Mouse (Mus musculus) midbrain, embryonic 11.5 days (tissue): ENCODE results near the gene Tas2r137. TPM values are rescaled to one million over a fixed set of nuclear protein-coding genes. Genes with fewer than 3 reads are reported as not detected.

Experiments used
- ATAC-seq: fragments of 200-750 bp; cut with Nextera tagmentation; 2 replicates; pipeline ENCODE4 v1.8.0; 2017; ENCODE audit warnings: moderate TSS enrichment, moderate library complexity; ENCODE audit not compliant: low FRiP score
- DNase-seq: peaks from one replicate; pipeline ENCODE4 v3.0.0; 2015; ENCODE audit warnings: low spot score; ENCODE audit errors: missing footprints
- H3K27ac ChIP-seq: fragments of 300-500 bp; sonication (generic); 2 replicates; pipeline ENCODE4 v1.5.1; 2014; ENCODE audit warnings: low read depth, low read length
- H3K27me3 ChIP-seq: fragments of 300-500 bp; sonication (generic); 2 replicates; pipeline ENCODE4 v1.6.1; 2014; ENCODE audit warnings: mild to moderate bottlenecking, low read length, moderate library complexity, mixed read lengths; ENCODE audit not compliant: control insufficient read depth, insufficient read depth
- H3K36me3 ChIP-seq: fragments of 300-500 bp; sonication (generic); 2 replicates; pipeline ENCODE4 v1.6.1; 2014; ENCODE audit warnings: mild to moderate bottlenecking, low read length, moderate library complexity, mixed read lengths; ENCODE audit not compliant: control insufficient read depth, insufficient read depth
- H3K4me1 ChIP-seq: fragments of 300-500 bp; sonication (generic); 2 replicates; pipeline ENCODE4 v1.6.1; 2014; ENCODE audit warnings: low read length; ENCODE audit not compliant: control insufficient read depth, insufficient read depth
- H3K4me2 ChIP-seq: fragments of 300-500 bp; sonication (generic); 2 replicates; pipeline ENCODE4 v1.6.1; 2014; ENCODE audit warnings: mild to moderate bottlenecking, moderate library complexity
- H3K4me3 ChIP-seq: fragments of 300-500 bp; sonication (generic); 2 replicates; pipeline ENCODE4 v1.5.1; 2014; ENCODE audit warnings: low read depth, low read length
- H3K9ac ChIP-seq: fragments of 300-500 bp; sonication (generic); 2 replicates; pipeline ENCODE4 v1.6.1; 2014; ENCODE audit warnings: low read length
- H3K9me3 ChIP-seq: fragments of 300-500 bp; sonication (generic); 2 replicates; pipeline ENCODE4 v1.6.1; 2016; ENCODE audit warnings: low read length; ENCODE audit not compliant: control insufficient read depth
- WGBS: fragments of 180-500 bp; shearing (Covaris S2); extraction: QIAGEN DNeasy Blood & Tissue Kit; methylation state at CpG from one replicate; pipeline ENCODE4 v1.1.7; 2014; 5-methylcytosine and 5-hydroxymethylcytosine counted together
- polyA plus RNA-seq: library from polyadenylated mRNA; unstranded; fragments of >200 nt; fragmentation: Nextera tagmentation; extraction: Ambion mirVana; gene quantifications from 2 replicates; pipeline ENCODE4 v1.2.1, GENCODE M21; 2014

Tas2r137 gene
- polyA plus RNA-seq, result 0.36 TPM in 1 of 2 replicates, not detected in the other

DNA sequence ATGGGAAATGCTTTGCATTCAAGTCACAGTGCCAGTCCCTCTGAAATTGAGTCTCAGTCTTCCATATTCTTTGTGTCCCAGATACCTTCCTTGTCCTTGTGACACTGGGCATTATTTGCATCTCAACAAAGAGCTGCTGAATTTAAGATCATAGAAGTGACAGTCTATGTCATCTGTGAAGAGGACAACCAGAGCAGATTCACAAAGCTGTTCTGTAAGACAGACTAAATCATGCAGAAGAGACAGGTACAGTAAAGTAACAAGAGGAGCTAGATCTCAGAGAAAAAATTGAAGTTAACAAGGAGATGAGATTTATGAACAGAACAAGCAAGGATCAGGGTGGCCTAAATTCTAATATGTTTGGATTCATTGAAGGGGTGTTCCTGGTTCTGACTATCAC, at the start of gene Tas2r137:
TSS of gene Tas2r137 (plus strand) at position 301 of the 400 bp plus-strand sequence.
- H3K27ac ChIP-seq, result no peak within 1 kb of the TSS
- DNase-seq (no peak), ATAC-seq (no peak)
- no peak within 1 kb of the TSS for H3K9ac ChIP-seq
- no peak within 1 kb of the TSS for H3K4me2 ChIP-seq
- H3K27me3 ChIP-seq, result no peaks in the 10 kb centered on the region
- H3K4me1 ChIP-seq, result no peaks in the 10 kb centered on the region
- no peaks in the 10 kb centered on the region for H3K9me3 ChIP-seq
- H3K4me3 ChIP-seq, result no peak within 1 kb of the TSS
- no peaks in the 10 kb centered on the region for H3K36me3 ChIP-seq

DNA sequence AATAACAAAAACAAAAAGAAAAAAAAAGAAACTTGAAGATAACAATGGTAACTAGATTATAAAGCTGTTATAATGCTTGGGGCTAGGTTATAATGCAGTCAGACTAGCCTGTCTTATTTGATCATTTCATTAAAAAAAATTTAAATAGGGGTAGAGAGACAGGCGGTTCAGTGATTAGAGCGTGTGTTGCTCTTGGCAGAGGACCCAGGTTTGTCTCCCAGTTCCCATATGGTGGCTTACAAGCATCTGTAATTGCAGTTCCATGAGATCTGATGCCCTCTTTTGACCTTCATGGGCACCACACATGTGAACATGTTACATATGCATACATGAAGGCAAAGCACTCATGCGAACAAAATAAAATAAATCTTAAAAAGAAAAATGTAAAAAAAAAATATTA, 49.8 kb upstream of the Tas2r137 start:
- 90% methylated on average over 3 of the region's 3 CpGs for WGBS

DNA sequence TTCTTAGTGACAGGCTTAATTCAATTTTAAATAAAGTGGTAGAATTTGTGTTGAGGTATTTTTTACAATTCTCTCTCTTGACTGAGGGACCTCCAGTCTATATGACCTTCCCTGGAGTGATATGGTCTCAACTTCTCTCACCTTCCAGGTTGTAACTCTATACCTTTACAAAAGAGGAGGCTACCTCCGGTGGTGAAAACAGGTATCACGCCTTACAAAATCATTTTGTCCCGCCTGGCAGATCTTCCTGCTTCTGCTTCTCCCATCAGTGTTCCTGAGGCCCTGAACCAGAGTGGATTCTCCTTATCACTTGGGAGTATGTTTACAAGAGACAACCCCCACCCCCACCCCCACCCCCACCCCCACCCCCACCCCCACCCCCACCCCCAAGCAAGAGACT, 49.3 kb upstream of the Tas2r137 start:
- H3K4me2 ChIP-seq, result no peak overlapping the region
- H3K4me3 ChIP-seq, result no peak overlapping the region
- no peaks in the 10 kb centered on the region for H3K36me3 ChIP-seq
- ATAC-seq (no peak), DNase-seq (no peak)
- H3K27ac ChIP-seq, result no peak overlapping the region
- no peaks in the 10 kb centered on the region for H3K27me3 ChIP-seq
- no peaks in the 10 kb centered on the region for H3K9me3 ChIP-seq
- 44% methylated on average over 3 of the region's 3 CpGs for WGBS
- no peaks in the 10 kb centered on the region for H3K4me1 ChIP-seq
- H3K9ac ChIP-seq, result no peak overlapping the region

More for the DNA sequence above, 49.8 kb upstream of the Tas2r137 start:
- Histone ChIP-seq H3K36me3 (no peaks in the 10 kb centered on the region), H3K9me3 (no peaks in the 10 kb centered on the region), H3K4me1 (no peaks in the 10 kb centered on the region), H3K9ac (no peak overlapping the region), H3K4me2 (no peak overlapping the region), H3K27me3 (no peaks in the 10 kb centered on the region), H3K27ac (no peak overlapping the region), H3K4me3 (no peak overlapping the region)
- ATAC-seq (no peak), DNase-seq (no peak)

DNA sequence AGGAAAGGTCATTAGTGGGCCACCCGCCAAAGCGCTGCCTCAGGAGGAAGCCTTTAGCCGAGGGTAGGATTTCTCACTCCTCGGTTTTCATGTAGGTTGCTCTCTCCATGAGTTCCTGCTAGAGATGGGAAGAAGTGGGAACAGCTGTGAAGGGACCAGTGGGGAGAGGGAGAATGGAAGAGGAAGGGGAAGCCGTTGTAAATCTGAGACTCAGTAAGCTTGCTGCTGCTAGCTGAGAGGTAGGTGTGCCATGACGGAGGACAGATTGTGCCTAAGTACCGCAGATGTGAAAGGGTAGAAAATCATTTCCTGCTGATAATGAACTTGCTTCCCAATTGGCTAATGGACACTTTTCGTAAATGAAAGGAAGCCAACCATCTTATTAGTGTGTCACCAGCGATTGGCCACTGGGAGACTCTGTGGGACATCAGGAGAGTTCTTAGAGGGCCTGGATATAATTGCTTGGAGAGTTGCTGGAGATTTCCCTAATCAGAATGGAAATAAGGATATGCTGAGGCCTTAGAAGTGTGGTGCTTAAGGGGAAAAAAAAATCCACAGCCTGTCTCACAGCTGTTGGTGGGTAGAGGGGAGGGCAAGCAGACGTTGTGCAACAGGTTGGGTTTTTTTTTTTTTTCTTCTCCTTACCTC, 47.6 kb upstream of the Tas2r137 start:
- Histone ChIP-seq H3K4me1 (no peaks in the 10 kb centered on the region), H3K27ac (no peak overlapping the region), H3K9ac (no peak overlapping the region), H3K4me2 (no peak overlapping the region), H3K4me3 (no peak overlapping the region), H3K27me3 (no peaks in the 10 kb centered on the region), H3K36me3 (no peaks in the 10 kb centered on the region), H3K9me3 (no peaks in the 10 kb centered on the region)
- no peak for DNase-seq
- 48% methylated on average over 10 of the region's 10 CpGs for WGBS
- ATAC-seq, result no peak

DNA sequence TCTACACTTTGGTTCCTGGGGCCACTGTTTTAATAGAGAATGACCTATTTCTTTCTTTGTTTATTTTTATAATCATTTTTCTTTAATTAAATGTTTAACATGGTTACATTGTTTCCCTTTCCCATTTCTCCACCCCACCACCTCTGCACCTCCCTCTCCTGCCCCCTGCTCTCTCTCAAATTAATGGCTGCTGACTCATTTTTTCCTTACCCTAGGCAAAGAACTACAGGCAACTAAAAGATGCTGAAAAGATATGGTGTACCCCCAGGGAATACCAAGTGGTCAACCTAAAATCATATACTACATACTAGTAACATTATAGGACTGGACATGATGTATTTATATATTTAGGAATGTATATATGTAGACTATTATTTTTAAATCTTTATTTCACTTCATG, 42.4 kb upstream of the Tas2r137 start:
- no peak for DNase-seq
- H3K9me3 ChIP-seq, result no peaks in the 10 kb centered on the region

DNA sequence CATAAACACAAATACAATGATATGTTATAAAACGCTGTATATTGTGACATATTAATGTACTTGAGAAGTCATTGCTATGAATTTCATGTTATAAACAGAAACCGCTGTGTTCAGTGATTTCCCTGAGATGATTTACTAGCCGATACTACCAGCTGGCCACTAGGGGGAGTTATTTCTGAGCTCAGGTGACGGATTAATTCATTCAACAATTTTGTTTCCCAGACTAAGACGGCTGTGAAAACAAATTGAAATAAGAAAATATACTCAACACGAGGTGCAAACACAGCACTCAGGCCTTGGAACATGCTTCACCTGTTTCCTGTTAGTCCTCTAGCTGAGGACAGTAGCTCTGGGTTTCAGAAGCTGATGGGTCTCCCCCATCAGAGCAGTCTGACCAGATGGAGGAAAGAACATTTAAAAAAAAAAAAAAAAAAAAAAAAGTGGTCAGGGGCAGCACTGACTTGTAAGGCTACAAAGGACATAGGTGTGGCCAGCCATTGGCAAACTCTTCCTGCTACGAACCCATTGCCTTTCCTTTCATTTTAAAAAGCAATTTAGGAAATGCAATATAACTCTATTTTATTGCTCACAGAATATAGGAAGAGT, 36.5 kb upstream of the Tas2r137 start:
- ATAC-seq (no peak), DNase-seq (no peak)
- 22% methylated on average over 7 of the region's 7 CpGs for WGBS

More for the DNA sequence above, 42.4 kb upstream of the Tas2r137 start:
- Histone ChIP-seq H3K27ac (no peak overlapping the region), H3K4me3 (no peak overlapping the region), H3K9ac (no peak overlapping the region), H3K36me3 (no peaks in the 10 kb centered on the region), H3K4me2 (no peak overlapping the region), H3K27me3 (no peaks in the 10 kb centered on the region), H3K4me1 (no peaks in the 10 kb centered on the region)
- no peak for ATAC-seq

DNA sequence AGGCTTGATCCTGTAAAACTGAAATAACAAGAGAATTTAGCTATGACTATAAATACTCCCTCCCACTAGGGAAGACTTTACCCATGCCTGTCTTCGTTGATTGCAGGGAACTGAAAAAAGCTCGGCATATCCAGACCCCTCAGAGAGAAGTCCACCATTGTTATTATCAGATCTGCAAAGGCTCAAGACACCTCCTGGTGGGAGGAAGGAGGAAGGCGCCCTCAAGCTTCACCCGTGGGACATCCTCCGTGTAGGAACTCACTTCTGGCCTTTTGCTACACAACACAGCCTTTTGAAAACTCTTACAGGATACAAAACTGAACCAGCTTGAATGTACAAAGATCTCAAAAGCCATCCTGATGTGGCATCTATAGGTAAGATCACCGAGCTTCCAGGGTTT, 25.3 kb upstream of the Tas2r137 start:
- H3K9me3 ChIP-seq, result no peaks in the 10 kb centered on the region
- DNase-seq (no peak), ATAC-seq (no peak)
- H3K4me1 ChIP-seq, result no peaks in the 10 kb centered on the region
- no peak overlapping the region for H3K4me2 ChIP-seq
- no peak overlapping the region for H3K27ac ChIP-seq
- no peak overlapping the region for H3K4me3 ChIP-seq
- WGBS, result 50% methylated on average over 6 of the region's 6 CpGs
- H3K9ac ChIP-seq, result no peak overlapping the region
- H3K36me3 ChIP-seq, result no peaks in the 10 kb centered on the region
- no peaks in the 10 kb centered on the region for H3K27me3 ChIP-seq

More for the DNA sequence above, 36.5 kb upstream of the Tas2r137 start:
- H3K9me3 ChIP-seq, result no peaks in the 10 kb centered on the region
- H3K27ac ChIP-seq, result no peak overlapping the region
- H3K36me3 ChIP-seq, result no peaks in the 10 kb centered on the region
- H3K27me3 ChIP-seq, result no peaks in the 10 kb centered on the region
- H3K9ac ChIP-seq, result no peak overlapping the region
- no peaks in the 10 kb centered on the region for H3K4me1 ChIP-seq
- no peak overlapping the region for H3K4me2 ChIP-seq
- no peak overlapping the region for H3K4me3 ChIP-seq

DNA sequence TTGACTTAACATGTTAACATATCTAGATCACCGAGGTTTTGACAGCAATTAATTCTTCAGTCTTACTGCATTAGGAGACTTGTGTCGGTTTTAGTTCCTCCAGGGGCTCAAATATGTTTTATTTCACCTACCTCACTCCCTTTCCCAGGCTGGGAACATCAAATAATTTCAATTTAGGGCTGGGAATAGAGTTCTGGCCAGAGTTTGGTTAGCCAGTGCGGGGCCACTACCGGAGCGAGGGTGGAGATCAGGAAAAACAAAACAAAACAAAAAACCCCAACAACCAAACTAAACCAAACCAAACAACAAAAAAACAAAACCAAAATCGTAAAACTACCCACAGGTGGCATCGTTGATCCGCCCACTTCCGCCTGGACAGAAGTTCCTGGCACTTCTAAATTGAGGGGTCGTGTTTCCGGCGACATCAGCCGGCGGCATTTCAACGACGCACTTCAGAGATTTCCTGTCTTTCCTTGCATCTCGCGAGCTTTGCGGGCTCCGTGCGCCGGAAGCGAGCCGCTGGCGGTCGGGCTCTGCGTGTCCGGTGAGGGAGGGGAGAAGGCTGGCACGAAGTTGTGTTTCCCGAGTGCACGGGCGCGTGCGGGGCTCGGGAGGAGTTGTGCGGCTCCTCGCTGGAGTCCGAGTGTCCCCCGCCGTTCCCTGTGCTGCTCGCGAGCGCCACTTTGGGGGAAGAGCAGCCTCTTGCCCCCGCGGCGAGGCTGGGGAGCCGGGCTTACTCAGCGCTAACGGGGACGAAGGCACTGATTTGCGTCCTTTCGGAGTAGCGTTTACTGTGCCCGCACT, 19.9 kb upstream of the Tas2r137 start, which contains the start of gene Ssbp1:
TSS of gene Ssbp1 (plus strand) at position 437 of the 804 bp plus-strand sequence.
- H3K27me3 ChIP-seq, result no peaks in the 10 kb centered on the region
- under 1% methylated on average over 54 of the region's 54 CpGs for WGBS

DNA sequence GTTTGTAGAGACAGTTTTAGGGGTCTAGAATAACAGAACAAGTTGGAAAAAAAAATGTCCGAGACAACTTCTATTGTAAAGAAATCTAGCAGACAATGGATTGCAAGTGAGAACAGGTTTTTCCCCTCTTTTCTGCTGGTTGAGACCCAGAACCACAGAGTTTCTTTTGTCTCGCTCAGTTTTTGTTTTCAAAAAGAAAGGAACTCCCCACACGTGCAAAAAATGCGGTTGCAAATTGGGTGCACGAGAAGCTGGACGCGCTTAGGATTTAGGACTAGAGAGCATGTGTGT, 19.4 kb upstream of the Tas2r137 start:
- no peaks in the 10 kb centered on the region for H3K9me3 ChIP-seq
- peaks cover 6% of the 10 kb centered on the region for H3K36me3 ChIP-seq
- WGBS, result 0% methylated on average over 7 of the region's 7 CpGs
- H3K4me3 ChIP-seq, result peak overlapping the region; percentile 80
- ATAC-seq, result peak; percentile 12; the same call in 1 of the 2 replicates
- no peaks in the 10 kb centered on the region for H3K27me3 ChIP-seq
- H3K4me2 ChIP-seq, result peak overlapping the region; percentile 46
- H3K27ac ChIP-seq, result peak overlapping the region; percentile 90
- H3K4me1 ChIP-seq, result peaks cover 6% of the 10 kb centered on the region
- H3K9ac ChIP-seq, result peak overlapping the region; percentile 96
- no peak for DNase-seq

More for the DNA sequence above, 19.9 kb upstream of the Tas2r137 start, which contains the start of gene Ssbp1:
- ATAC-seq (peak; percentile 98), DNase-seq (peak; percentile 99)
- peak within 1 kb of the TSS; percentile 46 for H3K4me2 ChIP-seq
- no peaks in the 10 kb centered on the region for H3K9me3 ChIP-seq
- H3K36me3 ChIP-seq, result peaks cover 6% of the 10 kb centered on the region
- peaks cover 6% of the 10 kb centered on the region for H3K4me1 ChIP-seq
- peak within 1 kb of the TSS; percentile 96 for H3K9ac ChIP-seq
- peak within 1 kb of the TSS; percentile 90 for H3K27ac ChIP-seq
- H3K4me3 ChIP-seq, result peak within 1 kb of the TSS; percentile 80
